In the genomic region with DNA sequence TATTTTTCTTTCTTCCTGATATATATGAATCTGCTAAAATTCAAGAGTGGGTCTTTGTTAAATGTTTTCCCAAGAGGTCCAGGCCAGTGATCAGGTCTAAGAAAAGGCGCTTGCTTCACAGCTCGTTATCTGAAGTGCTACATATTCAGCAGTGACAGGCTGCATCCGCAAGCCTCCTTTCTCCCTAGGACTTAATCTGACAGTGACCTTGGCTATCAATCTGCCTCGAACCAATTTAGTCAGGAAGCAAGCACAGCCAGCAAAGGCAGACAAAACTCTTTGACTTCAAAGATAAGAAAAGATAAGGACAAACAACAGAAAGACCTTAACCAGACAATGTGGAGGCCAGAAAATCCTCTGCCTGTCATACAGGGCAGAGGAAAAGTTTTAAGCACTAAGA, we compare ENCODE assay signal across 22 mouse cellular contexts. TPM values are rescaled to one million over a fixed set of nuclear protein-coding genes. Genes with fewer than 3 reads are reported as not detected.
DNase-seq lines count a peak whose midpoint lies in the region; ATAC-seq lines count a peak whose summit lies in the region.
"Had no signal": no experiment of that assay in that cellular context is flagged by ENCODE, and none has a peak within 500 bp of the region (broad histone marks: within the 10 kb centered on the region; RNA-seq: fewer than 3 reads in every experiment).

No protein-coding gene starts in this region.

- peak overlapping the region; percentile 31; the same call in 1 of the 2 replicates for H3K27ac ChIP-seq in heart, embryonic 10.5 days
- H3K27ac ChIP-seq in heart, embryonic 16.5 days (ENCODE audit: low read length) = peak overlapping the region; percentile 34; the same call in 1 of the 2 replicates
- H3K27ac ChIP-seq: forebrain, embryonic 10.5 days; limb, embryonic 13.5 days; liver, embryonic 12.5 days had no signal

- H3K4me3 ChIP-seq in heart, embryonic 10.5 days = 0 out of 2 replicates have a peak overlapping the region, but pooled peaks have one; percentile 0
- H3K4me3 ChIP-seq in heart, embryonic 16.5 days (ENCODE audit: low read length) = no peak overlapping the region
- H3K4me3 ChIP-seq: forebrain, embryonic 10.5 days; limb, embryonic 13.5 days; liver, embryonic 12.5 days had no signal

- no peak for DNase-seq in heart, embryonic 10.5 days (ENCODE audit: low spot score)
- no peak for DNase-seq in heart, adult 8-10 months (ENCODE audit: low spot score)
- DNase-seq in heart, adult 18-20 months = no peak
- peak; percentile 48 for DNase-seq in retina, postnatal 1 day
- no peak for DNase-seq in retina, embryonic 14.5 days (ENCODE audit: low spot score)
- no peak for DNase-seq in kidney, adult 8-10 months
- DNase-seq: cerebellum, adult 11-12 months; cerebellum, postnatal 14 days; gastrocnemius, postnatal 10 days; layer of hippocampus, adult 9-11 months; lung, adult 18-20 months; lung, postnatal 10 days; right cerebral cortex, postnatal 14 days; spleen, adult 18-20 months had no signal

- H3K9ac ChIP-seq in heart, embryonic 16.5 days (ENCODE audit: low read length) = no peak overlapping the region
- H3K9ac ChIP-seq: limb, embryonic 13.5 days; liver, embryonic 12.5 days had no signal

- ATAC-seq in heart, embryonic 16.5 days (replicated peaks; ENCODE audit: extremely low read depth, insufficient read depth, low FRiP score) = no peak
- ATAC-seq: forebrain, embryonic 16.5 days; hindbrain, embryonic 16.5 days; intestine, embryonic 16.5 days; liver, embryonic 12.5 days had no signal

- no peaks in the 10 kb centered on the region for H3K9me3 ChIP-seq in heart, embryonic 10.5 days
- no peaks in the 10 kb centered on the region; the same call in 1 of the 2 replicates for H3K9me3 ChIP-seq in heart, embryonic 16.5 days (replicated peaks; ENCODE audit: control insufficient read depth, low read length)
- H3K9me3 ChIP-seq: limb, embryonic 13.5 days had no signal

- H3K36me3 ChIP-seq in heart, embryonic 10.5 days = peaks cover 6% of the 10 kb centered on the region; the same call in 1 of the 2 replicates
- H3K36me3 ChIP-seq in heart, embryonic 16.5 days (ENCODE audit: control insufficient read depth, insufficient read depth) = no peaks in the 10 kb centered on the region

- peaks cover 34% of the 10 kb centered on the region for H3K4me1 ChIP-seq in heart, embryonic 10.5 days
- peaks cover 15% of the 10 kb centered on the region for H3K4me1 ChIP-seq in heart, embryonic 16.5 days (ENCODE audit: control insufficient read depth, insufficient read depth, low read length)
- H3K4me1 ChIP-seq: limb, embryonic 13.5 days had no signal

- no peaks in the 10 kb centered on the region for H3K27me3 ChIP-seq in heart, embryonic 10.5 days (ENCODE audit: insufficient read depth, poor library complexity, severe bottlenecking)
- H3K27me3 ChIP-seq in heart, embryonic 16.5 days (ENCODE audit: control insufficient read depth, insufficient read depth, low read length) = no peaks in the 10 kb centered on the region
- H3K27me3 ChIP-seq: limb, embryonic 13.5 days; liver, embryonic 12.5 days had no signal

- H3K4me2 ChIP-seq in heart, embryonic 16.5 days (ENCODE audit: low read depth, low read length) = no peak overlapping the region
- H3K4me2 ChIP-seq: limb, embryonic 13.5 days; liver, embryonic 12.5 days; midbrain, embryonic 11.5 days had no signal

- WGBS in heart, embryonic 10.5 days = 5% methylated on average over 4 of the region's 4 CpGs
- 10% methylated on average over 4 of the region's 4 CpGs for WGBS in heart, embryonic 16.5 days

RNA-seq across cellular contexts. Expression of a gene that starts 10.5 kb away (rescaled TPM):
- polyA plus RNA-seq in heart, embryonic 10.5 days (2016; fragmentation: Nextera tagmentation; extraction: Ambion mirVana) = 9.3 TPM in 2 replicates
- 1 to 10 TPM; 7.0 to 9.0 (median 8.1) TPM for total RNA-seq in heart, adult 8-10 months (2022)
- 6.8 and 7.2 TPM in 2 replicates for polyA plus RNA-seq in heart, embryonic 16.5 days (2015; fragmentation: Nextera tagmentation; extraction: Ambion mirVana)
- total RNA-seq in heart, adult 18-20 months (2021) = 1 to 10 TPM; 6.6 to 7.1 TPM
